Mouse (Mus musculus): ENCODE results near the gene Rxfp4. TPM values are rescaled to one million over a fixed set of nuclear protein-coding genes. Genes with fewer than 3 reads are reported as not detected.

The Rxfp4 gene
- total and polyA plus RNA-seq, 2 experiments from 2014 or later, result not detected

DNA sequence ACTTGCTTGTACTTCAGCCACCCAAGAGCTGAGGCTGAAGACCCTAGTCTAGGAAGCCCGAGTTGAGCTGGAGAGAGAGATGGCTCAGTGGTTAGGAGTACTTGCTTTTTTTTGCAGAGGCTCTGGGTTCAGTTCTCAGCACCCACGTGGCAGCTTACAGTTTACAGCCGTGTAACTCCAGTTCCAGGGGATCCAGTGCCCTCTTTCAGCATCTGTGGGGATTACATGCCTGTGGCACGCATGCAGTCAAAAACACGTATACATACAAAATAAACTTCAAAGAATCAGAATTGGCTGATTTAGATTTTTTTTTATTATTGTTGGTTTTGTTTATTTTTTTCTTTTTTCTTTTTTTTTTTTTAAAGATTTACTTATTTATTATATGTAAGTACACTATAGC is 15.8 kb downstream of the Rxfp4 start:
- no peak overlapping the region for H3K9ac ChIP-seq (replicated peaks; ENCODE audit: low read depth, low read length)
- H3K27ac ChIP-seq (ENCODE audit: low read depth), result peak overlapping the region; percentile 69
- H3K4me2 ChIP-seq (ENCODE audit: low read depth, low read length), result no peak overlapping the region
- peaks cover 7% of the 10 kb centered on the region; the same call in 1 of the 2 replicates for H3K4me1 ChIP-seq (ENCODE audit: control insufficient read depth, insufficient read depth)
- TF ChIP-seq CTCF (IDR thresholded peaks at IDR 0.05; ENCODE audit: low read depth) (no peak), EP300 (IDR thresholded peaks at IDR 0.05; ENCODE audit: low read depth) (no peak)
- ATAC-seq (ENCODE audit: insufficient read depth, low read depth) (no peak), DNase-seq (ENCODE audit: low spot score) (no peak)
- no peak overlapping the region for H3K4me3 ChIP-seq (ENCODE audit: low read depth, low read length)
- H3K27me3 ChIP-seq (ENCODE audit: control insufficient read depth, insufficient read depth, low read length), result no peaks in the 10 kb centered on the region
- no peaks in the 10 kb centered on the region for H3K9me3 ChIP-seq (replicated peaks; ENCODE audit: control insufficient read depth, low read length)
- 90% methylated on average over 5 of the region's 5 CpGs for WGBS
- H3K36me3 ChIP-seq (replicated peaks; ENCODE audit: control insufficient read depth, insufficient read depth, low read length), result peaks cover 96% of the 10 kb centered on the region

DNA sequence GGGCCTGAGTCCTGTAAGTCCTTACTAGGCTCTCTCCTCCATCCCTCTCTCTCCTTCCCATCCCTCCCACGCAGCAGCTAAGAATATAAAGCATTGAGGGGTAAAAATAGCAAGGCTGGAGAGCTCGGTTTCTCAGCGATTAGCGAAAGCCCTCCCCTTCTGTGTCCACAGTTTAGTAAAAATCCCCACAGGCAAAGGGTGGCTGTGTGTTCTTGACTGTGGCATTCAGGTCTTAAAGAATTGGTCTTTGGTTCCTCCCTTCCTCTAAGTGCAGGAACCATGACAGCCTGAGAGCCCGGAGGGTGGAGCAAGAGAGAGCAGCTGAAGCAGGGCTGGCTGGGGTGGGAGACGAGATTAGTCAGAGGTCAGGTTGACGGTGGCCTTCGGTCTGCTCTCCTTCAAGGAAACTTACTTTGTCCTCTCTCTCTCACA is 16.4 kb downstream of the Rxfp4 start:
- H3K9me3 ChIP-seq (replicated peaks; ENCODE audit: control insufficient read depth, low read length), result no peaks in the 10 kb centered on the region
- H3K4me2 ChIP-seq (ENCODE audit: low read depth, low read length), result no peak overlapping the region
- H3K4me1 ChIP-seq (ENCODE audit: control insufficient read depth, insufficient read depth), result peaks cover 13% of the 10 kb centered on the region
- ATAC-seq (ENCODE audit: insufficient read depth, low read depth) (peak; percentile 28; the same call in 1 of the 2 replicates), DNase-seq (ENCODE audit: low spot score) (peak; percentile 66)
- H3K4me3 ChIP-seq (ENCODE audit: low read depth, low read length), result no peak overlapping the region
- 19% methylated on average over 8 of the region's 8 CpGs for WGBS
- no peaks in the 10 kb centered on the region for H3K27me3 ChIP-seq (ENCODE audit: control insufficient read depth, insufficient read depth, low read length)
- H3K9ac ChIP-seq (replicated peaks; ENCODE audit: low read depth, low read length), result no peak overlapping the region
- H3K27ac ChIP-seq (ENCODE audit: low read depth), result peak overlapping the region; percentile 69
- TF ChIP-seq EP300 (IDR thresholded peaks at IDR 0.05; ENCODE audit: low read depth) (no peak), CTCF (IDR thresholded peaks at IDR 0.05; ENCODE audit: low read depth) (no peak)
- H3K36me3 ChIP-seq (replicated peaks; ENCODE audit: control insufficient read depth, insufficient read depth, low read length), result peaks cover 96% of the 10 kb centered on the region

DNA sequence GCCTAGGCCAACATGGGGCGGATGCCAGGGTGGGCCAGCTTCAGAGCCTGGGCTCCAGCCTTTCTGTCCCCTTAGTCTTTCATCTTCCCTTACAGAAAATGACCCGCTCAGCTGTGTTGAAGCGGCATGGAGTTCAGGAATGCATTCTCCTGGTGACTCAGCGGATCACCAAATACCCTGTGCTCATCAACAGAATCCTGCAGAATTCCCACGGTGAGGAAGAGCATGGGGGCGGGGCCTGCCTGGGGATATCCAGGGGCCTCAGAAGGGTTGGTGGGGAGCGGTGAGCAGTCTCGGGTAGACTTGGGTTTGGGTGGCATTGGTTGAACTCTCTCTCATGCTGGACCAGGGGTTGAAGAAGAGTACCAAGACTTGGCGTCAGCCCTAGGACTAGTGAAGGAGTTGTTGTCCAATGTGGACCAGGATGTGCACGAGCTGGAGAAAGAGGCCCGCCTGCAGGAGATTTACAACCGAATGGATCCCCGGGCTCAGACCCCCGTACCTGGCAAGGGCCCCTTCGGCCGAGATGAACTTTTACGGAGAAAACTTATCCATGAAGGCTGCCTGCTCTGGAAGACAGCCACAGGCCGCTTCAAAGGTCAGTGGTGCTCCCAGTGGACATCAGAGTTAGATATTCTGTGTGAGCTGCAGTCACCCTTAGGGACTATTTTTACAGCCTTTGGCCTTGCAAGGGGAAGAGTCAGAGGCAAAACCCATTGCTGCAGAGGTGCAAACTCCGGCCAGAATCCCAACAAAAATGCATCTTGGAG is 17.3 kb downstream of the Rxfp4 start:
- Histone ChIP-seq H3K36me3 (replicated peaks; ENCODE audit: control insufficient read depth, insufficient read depth, low read length) (peaks cover 94% of the 10 kb centered on the region), H3K27me3 (ENCODE audit: control insufficient read depth, insufficient read depth, low read length) (no peaks in the 10 kb centered on the region), H3K9me3 (replicated peaks; ENCODE audit: control insufficient read depth, low read length) (no peaks in the 10 kb centered on the region), H3K4me1 (ENCODE audit: control insufficient read depth, insufficient read depth) (peaks cover 21% of the 10 kb centered on the region), H3K4me3 (ENCODE audit: low read depth, low read length) (no peak overlapping the region), H3K4me2 (ENCODE audit: low read depth, low read length) (no peak overlapping the region), H3K9ac (replicated peaks; ENCODE audit: low read depth, low read length) (no peak overlapping the region), H3K27ac (ENCODE audit: low read depth) (peak overlapping the region; percentile 69)
- ATAC-seq (ENCODE audit: insufficient read depth, low read depth) (no peak), DNase-seq (ENCODE audit: low spot score) (no peak)
- TF ChIP-seq CTCF (IDR thresholded peaks at IDR 0.05; ENCODE audit: low read depth), result no peak
- no peak for TF ChIP-seq EP300 (IDR thresholded peaks at IDR 0.05; ENCODE audit: low read depth)
- WGBS, result 76% methylated on average over 19 of the region's 19 CpGs

DNA sequence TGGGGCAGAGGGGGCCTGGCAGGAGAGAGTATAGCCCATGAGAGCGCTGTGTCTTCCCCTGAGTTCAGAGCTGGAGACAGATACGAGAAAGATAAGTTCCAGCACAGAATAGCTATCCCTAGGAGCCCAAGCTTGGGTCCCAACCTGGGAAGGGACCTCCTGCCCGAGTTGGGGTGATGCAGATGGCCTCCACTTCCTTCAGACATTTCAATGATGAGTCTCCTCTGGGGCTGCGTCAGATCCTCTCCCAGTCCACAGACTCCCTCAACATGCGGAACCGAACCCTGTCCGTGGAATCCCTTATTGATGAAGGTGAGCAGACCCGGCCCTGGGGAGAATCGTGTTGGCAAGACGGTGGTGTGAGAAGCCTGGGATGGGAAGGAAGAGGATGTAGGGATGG is 19.9 kb downstream of the Rxfp4 start:
- no peak overlapping the region for H3K4me3 ChIP-seq (ENCODE audit: low read depth, low read length)
- no peak for TF ChIP-seq EP300 (IDR thresholded peaks at IDR 0.05; ENCODE audit: low read depth)
- no peaks in the 10 kb centered on the region for H3K9me3 ChIP-seq (replicated peaks; ENCODE audit: control insufficient read depth, low read length)
- 82% methylated on average over 10 of the region's 10 CpGs for WGBS
- ATAC-seq (ENCODE audit: insufficient read depth, low read depth) (no peak), DNase-seq (ENCODE audit: low spot score) (no peak)
- H3K4me1 ChIP-seq (ENCODE audit: control insufficient read depth, insufficient read depth), result peaks cover 46% of the 10 kb centered on the region
- no peak overlapping the region for H3K27ac ChIP-seq (ENCODE audit: low read depth)
- H3K27me3 ChIP-seq (ENCODE audit: control insufficient read depth, insufficient read depth, low read length), result no peaks in the 10 kb centered on the region
- H3K4me2 ChIP-seq (ENCODE audit: low read depth, low read length), result no peak overlapping the region
- peaks cover 92% of the 10 kb centered on the region for H3K36me3 ChIP-seq (replicated peaks; ENCODE audit: control insufficient read depth, insufficient read depth, low read length)
- no peak overlapping the region for H3K9ac ChIP-seq (replicated peaks; ENCODE audit: low read depth, low read length)

DNA sequence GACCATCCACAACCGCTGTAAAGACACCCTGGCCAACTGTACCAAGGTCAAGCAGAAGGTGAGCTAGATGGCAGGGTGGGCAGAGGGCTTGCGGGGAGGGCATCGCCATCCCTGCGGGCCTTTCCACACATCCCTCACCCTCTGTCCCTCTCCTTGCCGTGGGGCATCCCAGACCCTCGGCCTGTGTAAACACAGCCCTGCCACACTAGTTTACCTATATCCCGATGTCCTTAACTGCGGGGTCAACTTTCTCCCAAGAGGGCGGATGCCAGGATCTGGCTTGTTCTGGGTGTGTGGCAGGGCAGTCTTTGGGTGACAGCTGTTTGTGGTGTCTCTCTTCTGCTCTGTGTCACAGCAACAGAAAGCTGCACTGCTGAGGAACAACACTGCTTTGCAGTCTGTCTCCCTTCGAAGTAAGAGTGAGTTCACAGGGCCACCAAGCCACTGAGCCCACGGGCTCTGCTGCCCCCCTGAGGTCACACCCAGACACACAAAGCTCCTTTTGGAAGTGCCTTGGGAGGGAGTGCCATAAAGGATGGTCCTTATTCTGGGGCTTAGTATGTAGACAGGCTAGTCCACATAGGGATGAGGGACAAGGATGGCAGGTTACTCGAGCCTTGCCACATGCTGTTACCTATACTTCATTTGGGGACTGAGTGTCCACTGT is 20.9 kb downstream of the Rxfp4 start:
- H3K4me3 ChIP-seq (ENCODE audit: low read depth, low read length), result no peak overlapping the region
- H3K9me3 ChIP-seq (replicated peaks; ENCODE audit: control insufficient read depth, low read length), result no peaks in the 10 kb centered on the region
- H3K4me2 ChIP-seq (ENCODE audit: low read depth, low read length), result no peak overlapping the region
- peak overlapping the region; percentile 41 for H3K27ac ChIP-seq (ENCODE audit: low read depth)
- no peaks in the 10 kb centered on the region for H3K27me3 ChIP-seq (ENCODE audit: control insufficient read depth, insufficient read depth, low read length)
- 60% methylated on average over 12 of the region's 12 CpGs for WGBS
- peak; percentile 80 for TF ChIP-seq CTCF (IDR thresholded peaks at IDR 0.05; ENCODE audit: low read depth)
- no peak for TF ChIP-seq EP300 (IDR thresholded peaks at IDR 0.05; ENCODE audit: low read depth)
- H3K9ac ChIP-seq (replicated peaks; ENCODE audit: low read depth, low read length), result no peak overlapping the region
- DNase-seq (ENCODE audit: low spot score) (peak; percentile 78), ATAC-seq (ENCODE audit: insufficient read depth, low read depth) (peak; percentile 39; the same call in 1 of the 2 replicates)
- peaks cover 54% of the 10 kb centered on the region for H3K4me1 ChIP-seq (ENCODE audit: control insufficient read depth, insufficient read depth)
- H3K36me3 ChIP-seq (replicated peaks; ENCODE audit: control insufficient read depth, insufficient read depth, low read length), result peaks cover 84% of the 10 kb centered on the region
